Mouse (Mus musculus): Measurements from ENCODE around the gene Gm3476. TPM values are rescaled to one million over a fixed set of nuclear protein-coding genes. Genes with fewer than 3 reads are reported as not detected.
A peak's percentile ranks its signal among the peaks of the same experiment; 100 is the strongest.
"Not testable (repeated sequence)": the region's sequence is repeated elsewhere in the genome, so short reads cannot be mapped to it uniquely, and the experiment has no call there.

The Gm3476 gene
- not detected for total RNA-seq (2022)

GRCm38 (mm10) chr14:6125707-6126106, at the start of gene Gm3476:
Gm3476 (minus strand) TSS chr14:6125807.
- DNase-seq (ENCODE audit: low spot score in 2 of 2): not testable (repeated sequence)

- DNase-seq (ENCODE audit: low spot score in 2 of 2): peak in 1 of 2 experiments; percentile 3
These were observed 37.9 kb upstream of the Gm3476 start for GRCm38 (mm10) chr14:6163538-6163937.

- DNase-seq (ENCODE audit: low spot score in 2 of 2): peak in 1 of 2 experiments; percentile 2
These were observed 35.5 kb upstream of the Gm3476 start for GRCm38 (mm10) chr14:6161085-6161484.

- DNase-seq (ENCODE audit: low spot score in 2 of 2): peak in 1 of 2 experiments; percentile 2
These were observed 17.2 kb downstream of the Gm3476 start, which contains the start of gene Gm3468 for GRCm38 (mm10) chr14:6108272-6108925. Gm3468 (minus strand) TSS chr14:6108665.

GRCm38 (mm10) chr14:6107500-6107899, 18.1 kb downstream of the Gm3476 start:
- not testable (repeated sequence) for DNase-seq (ENCODE audit: low spot score in 2 of 2)

- not testable (repeated sequence) for DNase-seq (ENCODE audit: low spot score in 2 of 2)
These were observed 31.8 kb downstream of the Gm3476 start, which contains the start of gene Gm8206 for GRCm38 (mm10) chr14:6093842-6094241. Gm8206 (minus strand) TSS chr14:6093942.

GRCm38 (mm10) chr14:6058167-6058566, 67.4 kb downstream of the Gm3476 start, which contains the start of gene Gm6337:
Gm6337 (minus strand) TSS chr14:6058267.
- DNase-seq (ENCODE audit: low spot score in 2 of 2): not testable (repeated sequence)

Other genes with a start within 250 kb of the Gm3476 start
- gene Gm8237, start 245.4 kb downstream of the Gm3476 start, total RNA-seq (2022): not detected
- gene Gm3248, start 164.1 kb downstream of the Gm3476 start, total RNA-seq (2022): not detected
- not detected for gene Gm3453, start 146.7 kb downstream of the Gm3476 start, total RNA-seq (2022)
- not detected for gene Gm6337, start 67.5 kb downstream of the Gm3476 start, total RNA-seq (2022)
- gene Gm8206, start 31.9 kb downstream of the Gm3476 start, total RNA-seq (2022): not detected
- gene Gm3468, start 17.1 kb downstream of the Gm3476 start, total RNA-seq (2022): not detected
- not detected for gene Gm21560, start 93.5 kb upstream of the Gm3476 start, total RNA-seq (2022)
- not detected for gene Gm3411, start 161.4 kb upstream of the Gm3476 start, total RNA-seq (2022)
- not detected for gene Gm21103, start 179.0 kb upstream of the Gm3476 start, total RNA-seq (2022)
- not detected for gene Gm3618, start 217.9 kb upstream of the Gm3476 start, total RNA-seq (2022)

Data from gastrocnemius, adult 8-10 months (tissue).